Mouse (Mus musculus) megakaryocyte, embryonic 14.5 days (primary cell): Measurements from ENCODE around the gene Traf3. TPM values are rescaled to one million over a fixed set of nuclear protein-coding genes. Genes with fewer than 3 reads are reported as not detected.

Source experiments
- H3K27me3 ChIP-seq: replicated peaks from 2 replicates; pipeline ENCODE3; 2012; ENCODE audit warnings: inconsistent platforms
- H3K36me3 ChIP-seq: replicated peaks from 2 replicates; pipeline ENCODE3; 2012; ENCODE audit warnings: low read length, inconsistent platforms, mixed read lengths
- H3K4me1 ChIP-seq: 2 replicates; pipeline ENCODE4 v1.6.1; 2012; ENCODE audit warnings: inconsistent platforms
- H3K4me3 ChIP-seq: replicated peaks from 2 replicates; pipeline ENCODE3; 2012; ENCODE audit warnings: moderate library complexity, mild to moderate bottlenecking, inconsistent platforms
- H3K9me3 ChIP-seq: 2 replicates; pipeline ENCODE4 v1.6.1; 2012; ENCODE audit warnings: inconsistent platforms
- FLI1 ChIP-seq: IDR thresholded peaks from 2 replicates; pipeline ENCODE4 v1.6.1; 2012; ENCODE audit warnings: low read length, inconsistent platforms, mixed read lengths
- GATA1 ChIP-seq: IDR thresholded peaks from 3 replicates; pipeline ENCODE4 v1.6.1; 2012; ENCODE audit warnings: mixed read lengths, low read length, inconsistent platforms, borderline replicate concordance
- polyA plus RNA-seq: library from polyadenylated mRNA; stranded (reverse); fragments of >175 nt; gene quantifications from 2 replicates; pipeline ENCODE4 v1.2.3, GENCODE M21; 2012; ENCODE audit warnings: low replicate concordance; ENCODE audit not compliant: insufficient read depth

Traf3 gene
- polyA plus RNA-seq, 1 experiment: 5.1 TPM

- H3K9me3 ChIP-seq: peaks cover 4% of the 10 kb centered on the region; the same call in 1 of the 2 replicates
- no peak overlapping the region for H3K4me3 ChIP-seq
- peaks cover 32% of the 10 kb centered on the region for H3K4me1 ChIP-seq
- peaks cover 32% of the 10 kb centered on the region for H3K27me3 ChIP-seq
- H3K36me3 ChIP-seq: no peaks in the 10 kb centered on the region
- TF ChIP-seq FLI1: no peak
- TF ChIP-seq GATA1: no peak
These were observed 13.0 kb upstream of the Traf3 start for GRCm38 (mm10) chr12:111152981-111153710.

- Histone ChIP-seq H3K4me3 (no peak overlapping the region), H3K9me3 (peaks cover 4% of the 10 kb centered on the region; the same call in 1 of the 2 replicates), H3K4me1 (peaks cover 38% of the 10 kb centered on the region), H3K27me3 (peaks cover 25% of the 10 kb centered on the region), H3K36me3 (no peaks in the 10 kb centered on the region)
- TF ChIP-seq FLI1 (no peak), GATA1 (no peak)
These were observed 12.2 kb upstream of the Traf3 start for GRCm38 (mm10) chr12:111153946-111154345.

GRCm38 (mm10) chr12:111154641-111155040 lies 11.5 kb upstream of the Traf3 start:
- Histone ChIP-seq H3K27me3 (peaks cover 19% of the 10 kb centered on the region), H3K4me3 (no peak overlapping the region), H3K4me1 (peaks cover 39% of the 10 kb centered on the region), H3K9me3 (peaks cover 4% of the 10 kb centered on the region; the same call in 1 of the 2 replicates), H3K36me3 (no peaks in the 10 kb centered on the region)
- TF ChIP-seq FLI1 (no peak), GATA1 (no peak)

- Histone ChIP-seq H3K36me3 (no peaks in the 10 kb centered on the region), H3K4me3 (no peak overlapping the region), H3K9me3 (peaks cover 4% of the 10 kb centered on the region; the same call in 1 of the 2 replicates), H3K27me3 (peaks cover 17% of the 10 kb centered on the region), H3K4me1 (peaks cover 43% of the 10 kb centered on the region)
- TF ChIP-seq GATA1: no peak
- TF ChIP-seq FLI1: no peak
These were observed 10.4 kb upstream of the Traf3 start for GRCm38 (mm10) chr12:111155756-111156155.

- TF ChIP-seq GATA1 (no peak), FLI1 (no peak)
- Histone ChIP-seq H3K4me1 (peaks cover 69% of the 10 kb centered on the region), H3K9me3 (peaks cover 4% of the 10 kb centered on the region; the same call in 1 of the 2 replicates), H3K27me3 (peaks cover 4% of the 10 kb centered on the region), H3K4me3 (peak overlapping the region; percentile 85), H3K36me3 (no peaks in the 10 kb centered on the region)
These were observed 6.3 kb upstream of the Traf3 start for GRCm38 (mm10) chr12:111159659-111160428.

- Histone ChIP-seq H3K4me3 (peak overlapping the region; percentile 14), H3K36me3 (no peaks in the 10 kb centered on the region), H3K27me3 (no peaks in the 10 kb centered on the region), H3K9me3 (no peaks in the 10 kb centered on the region), H3K4me1 (peaks cover 75% of the 10 kb centered on the region)
- no peak for TF ChIP-seq FLI1
- no peak for TF ChIP-seq GATA1
These were observed 5.3 kb upstream of the Traf3 start for GRCm38 (mm10) chr12:111160871-111161270.

GRCm38 (mm10) chr12:111161943-111162311 lies 4.2 kb upstream of the Traf3 start:
- Histone ChIP-seq H3K27me3 (no peaks in the 10 kb centered on the region), H3K4me3 (peak overlapping the region; percentile 83), H3K4me1 (peaks cover 76% of the 10 kb centered on the region), H3K36me3 (no peaks in the 10 kb centered on the region), H3K9me3 (no peaks in the 10 kb centered on the region)
- TF ChIP-seq FLI1 (no peak), GATA1 (no peak)

- peaks cover 76% of the 10 kb centered on the region for H3K4me1 ChIP-seq
- no peaks in the 10 kb centered on the region for H3K36me3 ChIP-seq
- TF ChIP-seq FLI1: no peak
- no peak for TF ChIP-seq GATA1
- peak overlapping the region; percentile 83 for H3K4me3 ChIP-seq
- no peaks in the 10 kb centered on the region for H3K9me3 ChIP-seq
- no peaks in the 10 kb centered on the region for H3K27me3 ChIP-seq
These were observed 3.7 kb upstream of the Traf3 start for GRCm38 (mm10) chr12:111162312-111163061.

GRCm38 (mm10) chr12:111164310-111164751 lies 1.8 kb upstream of the Traf3 start:
- H3K4me1 ChIP-seq: peaks cover 75% of the 10 kb centered on the region
- H3K4me3 ChIP-seq: peak overlapping the region; percentile 95
- no peaks in the 10 kb centered on the region for H3K9me3 ChIP-seq
- no peaks in the 10 kb centered on the region for H3K27me3 ChIP-seq
- no peak for TF ChIP-seq FLI1
- no peak for TF ChIP-seq GATA1
- H3K36me3 ChIP-seq: peaks cover 2% of the 10 kb centered on the region
